Mouse (Mus musculus): Measurements from ENCODE around the gene Cfap99.

Cfap99 gene

DNA sequence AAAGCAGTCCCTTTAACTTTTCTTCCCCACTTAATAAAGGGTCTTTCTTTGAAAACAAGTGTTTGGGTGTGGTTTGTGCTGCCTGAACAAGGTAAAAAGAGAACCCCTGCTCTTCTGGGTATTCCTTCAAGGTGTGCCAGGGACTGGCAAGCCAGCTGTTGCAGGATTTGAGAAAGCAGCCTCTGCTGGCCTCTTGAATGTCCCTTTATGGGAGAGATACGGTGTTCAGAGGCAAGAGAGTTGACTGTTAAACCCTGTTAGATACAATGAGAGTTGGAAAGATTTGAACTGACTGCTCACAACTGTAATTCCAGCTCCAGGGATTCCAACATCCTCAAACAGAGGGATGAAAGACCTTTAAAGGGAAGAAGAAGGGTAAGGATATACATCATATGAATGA, 45.7 kb downstream of the Cfap99 start:
- no peak for DNase-seq (ENCODE audit: low spot score)

DNA sequence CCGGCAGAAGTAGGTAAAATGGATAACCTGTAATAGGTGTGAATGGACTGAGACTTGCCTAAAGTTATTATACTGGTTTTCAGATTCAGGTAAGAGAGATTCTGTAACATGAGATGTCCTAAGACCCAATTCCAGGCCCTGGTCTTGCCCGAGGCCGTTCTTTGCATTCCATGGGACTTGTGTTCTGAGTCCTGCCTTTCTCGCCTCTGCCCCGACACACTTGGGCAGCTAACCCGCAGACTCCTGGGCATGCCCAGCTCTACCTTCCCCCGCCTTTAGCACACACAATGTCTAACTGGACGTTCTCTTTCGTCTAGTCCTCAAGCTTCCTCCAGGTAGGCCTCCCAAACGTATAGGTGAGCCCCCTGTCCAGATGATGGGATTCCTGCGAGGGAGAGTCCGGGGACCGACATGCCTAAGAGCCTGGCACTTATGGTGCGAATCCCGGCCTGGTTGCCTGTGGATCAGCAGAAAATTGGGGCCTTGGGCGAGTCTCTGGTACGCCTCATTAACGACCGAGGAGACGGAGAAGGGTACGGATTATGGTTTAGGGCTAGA, 47.2 kb downstream of the Cfap99 start:
- peak; percentile 55 for DNase-seq (ENCODE audit: low spot score)

DNA sequence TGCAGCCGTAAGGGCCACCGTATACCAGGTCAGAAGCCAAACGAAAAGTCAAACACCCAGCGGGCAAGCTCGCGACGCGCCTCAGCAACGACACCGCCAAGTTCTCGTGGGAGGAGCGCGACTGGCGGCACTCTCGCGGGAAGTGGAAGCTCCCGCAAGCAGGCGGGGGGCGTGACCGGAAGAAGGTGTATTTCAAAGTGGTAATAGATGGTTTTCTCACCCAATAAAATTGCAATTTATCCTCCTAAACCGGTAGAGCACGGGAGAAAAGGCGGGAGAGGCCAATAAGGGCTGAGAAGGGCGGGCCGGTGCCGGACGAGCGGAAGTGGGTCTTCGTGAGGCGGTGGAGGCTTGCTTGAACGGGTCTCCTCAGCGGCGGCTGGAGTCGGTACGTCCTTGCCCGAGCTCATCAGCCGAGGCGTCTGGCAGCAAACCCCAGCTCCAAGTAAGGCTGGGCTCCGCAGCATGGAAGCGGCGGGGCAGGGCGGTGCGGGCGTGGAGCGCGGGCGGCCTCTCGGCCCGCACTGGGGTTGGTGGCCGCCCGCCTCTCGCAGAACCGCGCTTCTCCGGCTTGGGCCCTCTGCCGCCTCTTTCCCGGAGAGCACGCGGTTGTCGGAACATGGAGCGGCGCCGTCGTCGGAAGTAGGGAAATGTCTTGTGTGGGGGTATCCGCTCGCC, 47.8 kb downstream of the Cfap99 start, which contains the start of gene Rnf4:
TSS of gene Rnf4 (plus strand) at position 193 of the 678 bp plus-strand sequence.
- DNase-seq (ENCODE audit: low spot score): peak; percentile 99

DNA sequence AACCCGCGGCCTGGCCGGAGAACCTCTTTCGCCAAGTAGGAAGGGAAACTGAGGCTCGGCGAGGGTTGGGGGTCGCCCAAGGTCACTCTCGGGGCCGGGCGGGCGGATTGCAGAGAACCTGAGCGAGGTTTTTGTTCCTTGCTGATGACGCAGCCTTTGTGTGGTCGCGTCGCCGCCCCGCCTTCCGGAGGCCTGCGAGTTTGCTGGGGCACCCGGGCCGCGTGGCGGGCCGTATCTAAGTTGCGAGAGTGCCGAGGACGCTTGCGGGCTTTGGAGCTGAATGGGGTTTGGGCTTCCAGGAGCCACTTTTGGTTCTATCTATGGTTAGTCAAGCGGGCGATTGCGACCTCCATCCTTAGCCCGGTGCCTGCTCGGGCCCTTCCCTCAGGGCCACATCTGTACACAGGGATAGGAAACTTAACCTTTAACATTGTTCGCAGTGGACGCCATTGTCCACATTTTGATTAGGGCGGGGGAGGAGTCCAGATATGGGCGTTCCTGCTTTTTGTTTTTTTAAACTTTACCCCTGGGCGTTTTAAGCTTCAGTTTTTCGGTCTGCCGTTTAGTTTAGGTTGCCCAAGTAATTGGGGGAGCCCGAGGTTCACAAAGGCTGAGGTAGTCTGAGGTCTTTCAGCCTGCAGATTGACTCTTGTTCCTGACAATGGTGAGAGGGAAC, 48.5 kb downstream of the Cfap99 start:
- DNase-seq (ENCODE audit: low spot score): peak; percentile 77

DNA sequence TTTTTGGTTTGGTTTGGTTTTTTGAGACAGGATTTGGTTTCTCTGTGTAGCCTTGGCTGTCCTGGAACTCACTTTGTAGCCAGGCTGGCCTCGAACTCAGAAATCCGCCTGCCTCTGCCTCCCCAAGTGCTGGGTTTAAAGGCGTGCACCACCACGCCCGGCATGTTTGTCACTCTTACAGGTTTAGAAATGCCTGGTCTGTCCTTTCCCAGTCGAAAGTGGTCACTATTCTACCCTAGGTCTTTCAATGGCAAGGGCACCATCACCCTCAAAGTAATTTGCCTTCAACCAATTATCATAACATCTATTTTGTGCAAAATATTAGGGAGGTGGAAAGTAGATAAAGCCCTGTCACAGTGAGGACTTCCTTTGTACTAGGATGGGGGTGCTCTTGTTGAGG, 51.8 kb downstream of the Cfap99 start:
- no peak for DNase-seq (ENCODE audit: low spot score)

DNA sequence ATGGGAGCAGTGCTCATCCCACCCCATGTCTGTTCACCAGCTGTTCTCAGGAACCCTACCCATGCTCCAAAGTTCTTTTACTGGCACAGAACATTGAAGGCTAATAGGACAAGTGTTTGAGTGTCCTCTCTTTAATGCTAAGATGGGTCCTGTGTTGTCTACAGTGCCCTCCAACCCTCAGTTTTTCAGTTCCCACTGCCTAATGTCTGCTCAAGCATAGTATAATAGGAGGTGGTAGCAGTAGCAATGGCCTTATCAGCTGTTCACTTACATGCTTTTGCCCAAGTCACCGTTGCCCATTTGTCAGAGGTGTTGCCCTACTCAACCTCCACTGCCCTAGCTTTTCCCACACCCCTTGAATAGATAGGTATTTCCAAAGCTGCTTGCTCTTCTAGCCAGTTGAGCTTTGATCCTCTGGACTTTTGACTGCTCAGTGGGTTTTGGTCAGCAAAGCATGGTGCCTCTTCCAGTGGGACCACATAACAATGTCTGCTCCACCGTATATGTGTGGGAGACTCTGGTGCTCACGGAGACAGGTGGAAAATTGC, 63.8 kb downstream of the Cfap99 start:
- DNase-seq (ENCODE audit: low spot score): no peak

DNA sequence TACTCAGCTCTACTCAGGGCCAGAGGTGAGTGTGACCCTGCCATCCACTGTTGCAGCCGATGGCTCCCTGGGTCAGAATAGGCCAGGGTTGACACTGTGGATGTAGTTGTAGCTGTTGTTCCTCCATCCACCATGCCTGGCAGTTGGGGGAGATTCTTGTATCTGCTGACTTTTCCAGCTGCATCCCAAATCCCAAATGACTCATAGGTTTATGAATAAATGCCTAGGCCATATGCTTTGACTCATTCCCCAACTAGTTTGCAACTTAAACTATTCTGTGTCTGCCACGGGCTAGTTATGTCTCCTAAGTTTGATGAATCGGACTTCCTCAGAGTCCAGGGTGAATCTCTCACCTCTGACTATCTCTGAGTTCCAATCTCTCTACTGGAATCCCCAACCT, 71.9 kb downstream of the Cfap99 start:
- no peak for DNase-seq (ENCODE audit: low spot score)

DNA sequence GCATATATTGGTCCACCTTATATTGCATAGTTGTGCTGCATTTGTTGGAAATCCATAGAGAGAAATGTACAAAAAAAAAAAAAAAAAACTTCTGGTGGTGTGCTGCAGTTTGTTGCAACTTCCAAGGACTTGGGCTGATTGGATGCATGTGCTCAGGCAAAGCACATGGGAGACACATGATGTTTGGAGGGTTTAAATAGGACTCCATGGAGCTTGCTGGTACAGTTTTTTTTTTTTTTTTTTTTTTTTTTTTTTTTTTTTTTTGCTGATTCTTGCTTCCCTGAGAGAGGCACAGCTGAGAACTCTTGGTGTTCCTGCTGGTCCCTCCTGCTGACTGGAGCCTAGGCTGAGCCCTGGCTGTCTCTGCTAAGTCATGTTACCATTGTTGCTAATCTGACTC, 74.7 kb downstream of the Cfap99 start:
- DNase-seq (ENCODE audit: low spot score): no peak

DNA sequence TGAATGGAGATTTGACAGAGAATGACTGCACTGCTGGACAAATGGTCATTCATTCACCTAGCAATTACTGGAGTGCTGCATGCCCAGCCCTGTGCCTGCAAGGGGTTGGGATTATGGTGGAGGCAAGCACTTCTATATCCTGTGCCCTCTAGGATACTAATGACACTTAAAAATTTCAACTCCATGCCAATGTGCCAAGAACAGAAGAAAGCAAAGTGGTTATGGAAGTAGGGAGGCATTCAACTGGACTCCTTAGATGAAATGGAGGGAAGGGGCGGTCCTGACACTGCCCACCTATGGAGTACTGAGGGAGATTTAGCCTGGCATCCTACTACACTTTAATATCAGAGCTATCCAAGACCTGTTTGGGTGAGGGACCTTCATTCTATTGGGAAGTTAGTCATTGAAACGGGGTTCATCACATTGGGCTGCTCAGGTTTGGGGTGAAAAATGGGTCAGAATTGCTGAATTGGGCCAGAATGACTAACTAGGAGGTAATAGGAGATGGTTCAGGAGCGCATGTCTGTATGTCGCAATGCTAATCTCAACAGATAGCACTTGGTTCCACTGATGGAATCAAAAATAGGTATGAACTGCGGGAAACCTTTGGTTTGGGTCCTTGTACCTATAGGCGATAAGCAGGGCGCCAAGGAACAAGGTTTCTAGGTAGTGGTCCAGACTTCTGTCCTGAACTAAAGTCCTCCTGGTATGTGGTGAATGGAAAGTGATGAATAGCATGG, 80.3 kb downstream of the Cfap99 start:
- peak; percentile 5 for DNase-seq (ENCODE audit: low spot score)

DNA sequence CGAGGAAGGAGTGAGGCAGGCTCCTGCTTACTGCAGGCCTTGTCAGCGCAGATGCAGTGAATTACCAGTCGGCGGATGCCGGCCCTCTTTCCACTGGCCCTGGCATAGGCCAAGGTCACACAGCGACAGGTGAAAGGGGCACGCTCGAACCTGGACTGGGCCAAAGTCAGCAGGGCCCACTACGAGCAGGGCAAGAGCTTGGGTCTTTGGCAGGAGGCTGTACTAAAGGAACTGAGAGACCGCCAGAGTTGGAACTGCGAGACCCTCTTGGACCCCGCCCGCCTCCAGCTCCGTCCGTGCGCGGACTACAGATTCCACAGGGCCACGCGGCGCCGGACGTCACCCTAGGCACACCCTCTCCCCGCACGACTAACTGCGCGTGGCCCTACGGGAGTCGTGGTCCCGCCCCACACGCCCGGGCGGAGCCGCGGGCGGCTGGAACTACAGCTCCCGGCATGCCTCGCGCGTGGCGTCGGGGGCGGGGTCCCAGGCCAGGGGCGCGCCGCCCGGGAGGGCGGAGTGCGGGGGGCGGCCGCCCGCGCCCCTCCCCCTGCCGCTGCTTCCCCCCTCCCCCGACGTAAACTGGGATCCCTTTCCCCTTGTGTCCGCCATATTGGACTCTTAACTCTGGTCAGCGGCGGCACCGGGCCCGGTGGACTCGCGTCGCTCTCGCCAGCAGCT, 81.1 kb downstream of the Cfap99 start, which contains the start of gene Fam193a:
TSS of gene Fam193a (plus strand) at position 593 of the 681 bp plus-strand sequence.
- DNase-seq (ENCODE audit: low spot score): peak; percentile 96

DNA sequence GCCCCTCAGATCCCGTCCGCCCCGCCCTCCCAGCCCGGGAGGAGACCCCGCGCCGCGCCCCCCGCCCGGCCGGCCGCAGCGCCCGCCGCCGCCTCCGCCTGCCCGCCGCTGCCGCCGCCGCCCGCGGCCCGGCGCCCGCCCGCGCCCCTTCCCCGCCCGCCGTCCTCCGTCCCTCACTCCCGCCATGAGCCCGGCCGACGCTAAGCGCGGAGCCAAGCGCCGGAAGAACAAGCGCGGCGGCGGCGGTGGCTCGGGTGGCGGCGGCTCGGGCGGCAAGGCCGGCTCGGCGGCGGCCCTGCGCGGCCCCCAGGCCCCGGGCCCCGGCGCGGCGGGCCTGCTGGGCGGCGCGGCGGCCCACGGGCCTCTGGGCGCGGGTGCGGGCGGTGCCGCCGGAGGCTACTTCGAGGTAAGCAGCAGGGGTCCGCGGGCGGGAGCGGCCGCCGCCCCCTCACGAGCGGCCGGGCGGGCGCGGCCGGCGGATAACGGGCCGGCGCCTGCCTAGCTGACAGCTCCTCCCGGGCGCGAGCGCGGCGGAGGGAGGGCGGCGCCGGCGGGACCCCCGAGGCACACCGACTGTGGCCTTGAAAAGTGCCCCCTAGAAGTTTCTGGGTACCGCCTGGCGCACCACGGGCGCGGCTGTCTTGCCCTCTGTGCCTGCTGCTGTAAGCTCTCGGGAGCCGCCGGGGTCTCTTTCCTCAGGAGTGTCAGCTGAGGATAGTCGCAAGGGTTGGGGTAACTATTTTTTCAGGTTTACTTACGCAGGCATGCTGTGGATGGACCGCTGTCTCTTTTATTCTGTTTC, 81.8 kb downstream of the Cfap99 start:
- peak; percentile 41 for DNase-seq (ENCODE audit: low spot score)

DNA sequence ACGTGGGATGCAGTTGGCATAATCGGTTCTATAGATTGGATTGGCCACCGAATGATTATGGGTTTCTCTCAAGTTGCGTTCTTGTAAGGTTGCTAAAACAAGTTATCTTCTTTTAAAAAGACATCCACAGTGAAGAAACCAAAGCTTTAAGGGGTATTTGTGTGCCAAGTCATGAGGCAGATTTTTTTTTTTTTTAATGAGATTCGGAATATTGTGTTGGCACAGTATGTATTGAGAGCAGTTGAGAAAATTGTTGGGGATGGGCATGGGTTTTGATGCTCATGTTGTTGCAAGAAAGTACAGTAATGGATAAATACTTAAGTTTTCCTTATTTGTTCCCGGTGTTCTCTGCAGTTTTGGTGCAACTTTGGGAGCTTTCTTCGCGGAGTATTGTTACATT, 82.4 kb downstream of the Cfap99 start:
- DNase-seq (ENCODE audit: low spot score): peak; percentile 8

DNA sequence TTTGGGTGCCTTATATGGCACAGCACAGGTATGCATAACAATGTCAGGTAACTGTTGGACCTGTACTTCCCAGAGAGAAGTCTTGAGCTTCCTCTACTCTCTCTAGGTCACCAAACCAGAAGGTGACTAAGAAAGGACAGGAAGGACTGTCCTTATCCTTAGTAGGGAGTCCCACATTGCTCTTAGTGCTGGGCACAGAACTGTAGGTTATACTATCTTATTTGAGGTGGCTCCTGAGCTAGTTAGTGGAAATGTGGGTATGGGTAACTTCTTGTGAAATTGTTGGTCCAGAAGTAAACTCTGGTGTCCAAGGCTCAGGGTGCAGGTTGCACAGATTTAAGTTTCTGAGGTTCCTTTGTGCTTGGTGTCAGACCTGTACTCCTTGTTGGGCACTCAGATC, 83.7 kb downstream of the Cfap99 start:
- no peak for DNase-seq (ENCODE audit: low spot score)

DNA sequence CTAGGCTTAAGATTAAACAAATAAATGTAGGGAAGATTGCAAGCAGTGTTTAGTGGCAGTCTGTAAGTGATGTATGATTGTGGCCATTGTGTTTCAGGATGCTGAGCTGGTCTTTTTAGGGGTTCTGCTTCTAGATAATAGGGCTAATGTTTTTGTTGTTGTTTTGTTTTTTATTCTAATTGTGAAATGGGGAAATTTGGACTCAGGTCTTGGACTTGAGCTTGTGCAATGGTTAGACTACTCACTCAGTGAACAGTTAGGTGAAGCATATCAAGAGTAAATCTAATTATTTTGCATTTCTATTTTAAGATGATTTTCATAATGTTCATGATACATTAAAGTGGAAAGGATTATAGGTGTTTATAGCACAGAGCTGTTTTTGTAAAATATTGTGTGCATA, 84.1 kb downstream of the Cfap99 start:
- DNase-seq (ENCODE audit: low spot score): no peak

All from embryo, embryonic 10.5 days (tissue).